Comparison of ENCODE assay signal across 21 mouse cellular contexts in the genomic region with DNA sequence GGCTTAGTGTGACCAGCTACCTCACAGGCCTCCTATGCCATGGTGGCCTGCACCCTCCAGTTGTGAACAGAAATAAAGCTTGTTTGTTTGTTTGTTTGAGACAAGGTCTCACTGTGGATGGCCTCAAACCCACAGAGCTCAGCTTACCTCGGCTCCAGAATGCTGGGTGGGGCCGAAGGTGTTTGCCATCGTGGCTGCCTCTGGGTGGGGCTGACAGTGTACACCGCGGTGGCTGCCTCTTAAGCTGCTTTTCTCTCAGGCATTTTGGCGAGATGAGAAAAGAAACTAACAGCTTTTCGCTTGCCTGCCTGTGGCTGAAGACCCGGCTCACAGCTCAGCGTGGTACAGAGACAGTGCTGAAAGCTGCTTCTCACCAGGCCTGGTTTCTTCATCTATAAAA. TPM values are rescaled to one million over a fixed set of nuclear protein-coding genes. Genes with fewer than 3 reads are reported as not detected.
"Had no signal": no experiment of that assay in that cellular context is flagged by ENCODE, and none has a peak within 500 bp of the region (broad histone marks: within the 10 kb centered on the region; RNA-seq: fewer than 3 reads in every experiment).

No protein-coding gene starts in this region.

- H3K4me2 ChIP-seq: liver, embryonic 11.5 days; liver, embryonic 15.5 days; neural tube, embryonic 13.5 days had no signal

- H3K9me3 ChIP-seq: limb, embryonic 10.5 days; liver, embryonic 15.5 days; midbrain, embryonic 10.5 days; neural tube, embryonic 13.5 days had no signal

- H3K4me1 ChIP-seq: limb, embryonic 10.5 days; midbrain, embryonic 10.5 days; neural tube, embryonic 13.5 days had no signal

- ATAC-seq: lung, postnatal 0 days; midbrain, embryonic 16.5 days had no signal

- H3K9ac ChIP-seq: liver, embryonic 15.5 days; neural tube, embryonic 13.5 days had no signal

- H3K27me3 ChIP-seq: liver, embryonic 15.5 days; neural tube, embryonic 13.5 days had no signal

- DNase-seq: kidney, adult 2 months; lung, adult 2 months; lung, postnatal 36 days; retina, postnatal 1 day; right cerebral cortex, postnatal 4 days; spleen, adult 18-20 months; thymus, postnatal 4 days had no signal

- H3K27ac ChIP-seq: left cerebral cortex, adult 2 months; limb, embryonic 10.5 days; liver, embryonic 15.5 days; midbrain, embryonic 10.5 days; neural tube, embryonic 13.5 days had no signal

- H3K36me3 ChIP-seq: liver, embryonic 15.5 days had no signal

- H3K4me3 ChIP-seq: left cerebral cortex, adult 2 months; limb, embryonic 10.5 days; liver, embryonic 15.5 days; midbrain, embryonic 10.5 days; neural tube, embryonic 13.5 days had no signal

RNA-seq across cellular contexts. Expression of a gene that starts 9.8 kb away (rescaled TPM):
- total RNA-seq: layer of hippocampus, postnatal 25 days; left cerebral cortex, adult 2 months; left cerebral cortex, postnatal 14 days; megakaryocyte, adult 5-6 weeks had no signal
- polyA plus RNA-seq: kidney, adult 2 months; large intestine, adult 2 months; limb, embryonic 14.5 days; liver, embryonic 15.5 days; lung, adult 2 months; lung, postnatal 0 days; midbrain, embryonic 16.5 days; stomach, embryonic 14.5 days had no signal

RNA-seq across cellular contexts. Expression of a gene that starts 17.4 kb away (rescaled TPM):
- total RNA-seq: megakaryocyte, adult 5-6 weeks had no signal
- polyA plus RNA-seq: midbrain, embryonic 10.5 days had no signal
